Mouse (Mus musculus): ENCODE data around the gene Qsox2.

Gene Qsox2

DNA sequence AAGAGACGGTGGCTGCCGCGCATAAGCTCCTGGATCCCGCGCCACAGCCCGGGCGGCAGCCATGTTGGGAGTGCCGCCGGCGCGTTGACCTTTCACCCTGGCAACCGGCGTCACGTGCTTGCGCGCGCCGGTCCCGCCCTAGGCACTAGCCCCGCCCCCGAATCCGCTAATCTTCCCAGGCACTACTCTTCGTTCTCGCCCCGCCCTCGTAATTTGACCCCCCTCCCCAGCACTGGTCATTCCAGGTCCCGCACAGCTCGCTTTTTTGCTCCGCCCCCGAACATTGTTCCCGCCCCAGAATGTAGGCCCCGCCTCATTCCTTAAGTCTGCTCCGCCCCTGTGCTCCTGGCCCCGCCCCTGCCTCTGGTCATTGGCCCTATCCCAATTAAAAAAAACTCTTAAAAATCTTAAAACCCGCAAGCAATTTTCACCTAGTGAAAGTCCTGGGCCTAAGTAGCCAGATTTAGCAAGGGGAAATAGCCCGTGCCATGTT is at the start of gene Qsox2:
Gene Qsox2, minus strand, starts transcription at position 236 of the 493 bp plus-strand sequence.
- DNase-seq, result peak; percentile 91

- no peak for DNase-seq
Observed at GRCm38 (mm10) chr2:26286391-26286790, 49.1 kb upstream of the Qsox2 start.

DNA sequence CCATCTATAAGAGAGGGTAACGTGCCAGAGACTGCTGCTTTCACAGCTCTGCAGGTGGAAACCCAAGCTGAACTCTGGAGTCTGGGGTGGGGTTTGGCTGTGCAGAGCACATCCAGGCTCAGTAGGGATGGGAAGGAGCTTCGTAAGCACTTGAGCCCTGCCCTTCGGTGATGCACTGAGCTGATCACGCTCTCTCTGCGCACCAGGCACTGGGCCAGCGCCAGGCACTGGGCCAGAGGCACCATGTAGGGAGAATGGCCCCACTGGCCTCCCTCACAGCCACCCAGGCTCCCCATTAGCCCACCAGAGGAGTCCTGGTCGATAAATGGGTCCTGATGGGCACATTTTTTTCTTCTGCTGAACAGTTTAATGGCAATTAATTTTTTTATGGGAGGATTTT is 48.5 kb upstream of the Qsox2 start:
- DNase-seq, result no peak

GRCm38 (mm10) chr2:26280594-26280993 is 43.3 kb upstream of the Qsox2 start:
- DNase-seq, result no peak

DNA sequence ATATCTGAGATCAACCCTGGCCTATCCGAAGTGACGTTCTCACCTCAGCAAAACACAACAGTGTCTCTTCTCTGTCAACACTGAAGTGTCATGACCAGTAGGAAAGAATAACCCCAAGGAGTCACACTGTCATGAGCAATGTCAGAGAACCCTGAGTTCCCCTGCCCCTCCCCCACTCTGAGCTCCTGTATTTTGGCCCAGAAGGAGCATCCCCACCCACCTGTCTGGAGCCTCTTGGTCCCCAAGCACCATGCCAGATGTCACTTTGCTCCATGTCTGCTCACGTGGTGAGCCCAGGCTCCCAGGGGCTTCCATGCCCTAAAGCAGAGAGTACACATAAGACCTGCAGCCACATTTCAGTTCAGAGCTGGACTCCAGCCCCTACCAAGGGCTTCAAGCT is 42.4 kb upstream of the Qsox2 start:
- no peak for DNase-seq

GRCm38 (mm10) chr2:26273611-26274010 is 36.3 kb upstream of the Qsox2 start:
- DNase-seq, result peak; percentile 65

DNA sequence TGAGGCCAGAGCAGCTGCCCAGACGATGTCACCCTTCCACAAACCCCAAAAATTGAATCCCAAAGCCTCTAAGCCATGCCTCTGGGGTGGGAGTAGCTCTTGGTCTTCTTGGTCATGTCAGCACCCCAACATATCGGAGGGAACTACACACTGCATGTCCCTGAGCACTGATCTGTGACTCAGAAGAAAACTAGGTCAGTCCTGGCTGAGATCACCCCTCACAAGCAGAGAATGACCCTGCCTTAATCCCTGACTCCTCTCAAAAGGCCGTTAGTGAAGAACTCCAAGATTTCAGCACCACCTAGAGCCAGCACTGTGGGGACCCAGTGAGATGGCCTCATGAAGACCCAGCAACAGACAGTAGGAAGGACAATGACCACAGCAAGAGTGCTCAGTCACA is 30.9 kb upstream of the Qsox2 start:
- no peak for DNase-seq

GRCm38 (mm10) chr2:26266066-26266742 is 28.9 kb upstream of the Qsox2 start:
- DNase-seq, result no peak

GRCm38 (mm10) chr2:26265095-26265494 is 27.8 kb upstream of the Qsox2 start:
- no peak for DNase-seq

- DNase-seq, result no peak
Observed at GRCm38 (mm10) chr2:26264646-26265045, 27.3 kb upstream of the Qsox2 start.

- DNase-seq, result no peak
Observed at GRCm38 (mm10) chr2:26257315-26258096, 20.2 kb upstream of the Qsox2 start.

GRCm38 (mm10) chr2:26254816-26255215 is 17.5 kb upstream of the Qsox2 start:
- no peak for DNase-seq

GRCm38 (mm10) chr2:26252514-26253206 is 15.3 kb upstream of the Qsox2 start:
- DNase-seq, result no peak

DNA sequence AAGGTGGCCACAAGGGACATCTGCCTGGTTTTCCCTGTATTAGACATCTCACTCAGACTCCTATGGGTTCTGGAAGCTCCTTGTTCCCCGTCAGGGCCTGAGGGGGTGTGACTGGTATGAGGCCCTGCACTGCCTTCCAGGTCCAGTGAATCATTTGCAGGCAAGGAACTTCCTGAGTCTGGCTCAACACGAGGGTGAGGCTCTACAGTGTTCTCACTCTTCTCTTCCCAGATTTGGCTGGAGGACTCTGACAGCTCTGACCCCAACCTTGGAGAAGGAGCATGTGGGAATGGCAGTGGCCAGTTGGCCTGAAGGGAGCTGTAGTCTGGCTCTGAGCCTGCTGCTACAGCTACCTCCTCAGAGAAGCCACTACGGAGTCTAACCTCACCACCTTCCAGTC is 10.2 kb upstream of the Qsox2 start:
- no peak for DNase-seq

GRCm38 (mm10) chr2:26240841-26241240 is 3.5 kb upstream of the Qsox2 start:
- no peak for DNase-seq

DNA sequence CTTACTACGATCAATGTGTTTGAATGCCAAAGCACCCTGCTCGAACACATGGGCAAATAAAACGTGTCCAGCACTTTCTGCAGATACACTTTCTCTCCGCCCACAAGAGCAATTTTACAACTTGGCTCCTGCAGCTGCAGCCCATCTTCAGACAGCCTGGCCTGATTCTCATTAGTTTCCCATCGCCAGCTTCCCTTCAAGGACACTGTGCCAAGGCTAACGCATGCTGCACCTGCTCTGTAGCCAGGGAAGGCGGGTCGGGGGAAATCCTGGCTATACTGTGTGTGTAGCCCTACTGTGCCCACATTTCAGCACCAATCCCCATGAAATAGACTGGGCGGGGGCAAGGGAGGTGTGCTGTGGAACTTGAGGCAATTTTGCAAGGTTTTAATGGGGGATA is 3.0 kb upstream of the Qsox2 start:
- DNase-seq, result no peak

GRCm38 (mm10) chr2:26236681-26237289 is 540 bp downstream of the Qsox2 start:
- DNase-seq, result peak; percentile 45

DNA sequence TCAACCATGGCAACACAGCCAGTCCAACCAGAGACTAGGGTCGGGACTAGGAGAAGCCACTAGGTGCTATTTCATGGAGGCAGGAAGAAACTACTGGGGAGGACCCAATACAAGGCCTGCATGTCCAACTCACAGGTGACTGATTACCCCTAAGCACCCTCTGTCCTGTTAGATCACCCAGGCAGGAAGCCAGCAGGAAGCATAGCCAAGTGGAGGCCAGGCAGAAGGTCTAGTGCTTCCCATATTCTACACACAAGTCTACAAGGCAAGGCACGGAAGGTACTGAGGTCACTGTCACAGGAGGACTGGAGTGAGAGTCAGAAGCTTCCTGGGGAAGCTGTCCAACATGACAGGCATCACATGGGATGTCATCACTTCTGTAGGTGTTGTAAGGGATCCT is 2.6 kb downstream of the Qsox2 start:
- DNase-seq, result no peak

DNA sequence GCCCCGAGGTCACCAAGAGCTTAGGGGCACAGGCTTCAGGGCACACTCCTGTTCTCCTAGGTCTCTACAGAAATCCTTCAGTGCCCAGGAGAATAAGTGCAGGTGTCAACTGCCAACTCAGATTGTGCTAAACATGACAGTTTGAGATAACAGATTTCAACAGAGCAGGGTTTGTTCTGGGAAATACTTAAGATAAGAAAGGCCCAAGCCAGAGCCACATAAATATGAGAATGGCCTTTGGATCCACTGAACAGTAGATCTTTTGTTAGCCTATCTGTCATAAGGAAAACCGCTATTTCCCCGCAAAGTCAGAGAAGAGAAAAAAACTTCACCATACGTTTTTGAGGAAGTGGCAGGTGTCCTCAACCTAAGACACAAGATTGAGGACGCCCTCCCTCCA is 3.1 kb downstream of the Qsox2 start:
- DNase-seq, result no peak

DNA sequence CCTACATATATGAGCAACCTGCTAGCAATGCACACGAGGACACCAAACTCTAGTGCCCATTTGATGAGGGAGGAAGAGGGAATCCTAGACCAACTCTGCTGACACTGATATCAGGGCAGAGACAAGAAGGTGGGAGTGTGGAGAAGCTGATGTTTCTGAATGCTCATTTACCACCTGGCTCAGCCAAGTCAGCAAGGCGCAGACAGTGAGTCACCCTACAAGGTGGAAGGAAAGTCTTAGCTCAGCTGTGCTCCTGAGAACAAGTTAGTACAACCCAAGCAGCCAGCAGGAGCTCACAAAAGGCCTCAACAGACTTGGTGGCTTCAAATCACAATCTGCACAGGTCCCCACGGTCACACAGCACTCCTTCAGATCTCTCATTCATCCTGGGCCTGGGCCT is 6.0 kb downstream of the Qsox2 start:
- DNase-seq, result no peak

GRCm38 (mm10) chr2:26230253-26230652 is 7.1 kb downstream of the Qsox2 start:
- DNase-seq, result no peak

GRCm38 (mm10) chr2:26227788-26228187 is 9.5 kb downstream of the Qsox2 start:
- no peak for DNase-seq

DNA sequence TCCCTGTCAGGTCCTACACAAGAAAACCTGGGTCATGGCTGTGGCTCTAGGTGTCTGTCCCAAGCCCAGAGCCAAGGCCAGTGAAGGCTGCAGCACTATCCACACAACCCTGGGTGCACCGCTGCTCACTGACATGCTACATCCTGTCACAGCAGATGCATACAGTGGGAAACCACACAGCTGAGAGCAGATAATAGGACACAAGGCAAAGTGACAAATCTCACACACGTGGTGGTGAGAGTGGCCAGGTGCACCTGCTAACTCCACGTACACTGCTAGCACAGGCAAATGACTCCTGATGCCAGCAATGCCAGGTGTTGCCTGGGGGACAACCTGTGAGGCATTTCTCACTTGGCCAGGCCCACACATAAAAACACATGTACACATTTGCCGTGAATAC is 12.1 kb downstream of the Qsox2 start:
- no peak for DNase-seq

All from right cerebral cortex, postnatal 14 days (tissue).